Comparison of ENCODE assay signal across 29 mouse cellular contexts in genomic region chr8:125169628-125170027, GRCm38 (mm10).
A peak's percentile ranks its signal among the peaks of the same experiment; 100 is the strongest.
DNase-seq lines count a peak whose midpoint lies in the region; ATAC-seq and TF ChIP-seq lines count a peak whose summit lies in the region.
"Had no signal": no experiment of that assay in that cellular context is flagged by ENCODE, and none has a peak within 500 bp of the region (broad histone marks: within the 10 kb centered on the region; RNA-seq: fewer than 3 reads in every experiment).

No protein-coding gene starts in this region.

- peak; percentile 34; the same call in 1 of the 2 replicates for ATAC-seq in forebrain, embryonic 14.5 days
- ATAC-seq in forebrain, embryonic 11.5 days (replicated peaks; ENCODE audit: low FRiP score), result no peak
- ATAC-seq in midbrain, embryonic 12.5 days (ENCODE audit: low FRiP score, low read depth), result no peak
- no peak for ATAC-seq in midbrain, embryonic 16.5 days
- ATAC-seq in lung, postnatal 0 days, result peak; percentile 79
- no peak for ATAC-seq in heart, embryonic 11.5 days (replicated peaks; ENCODE audit: insufficient number of reproducible peaks, low FRiP score, low TSS enrichment)
- ATAC-seq: CD4-positive, CD25-positive, alpha-beta regulatory T cell, adult 4 months; hindbrain, embryonic 16.5 days; intestine, embryonic 16.5 days had no signal

- no peak overlapping the region for H3K4me3 ChIP-seq in forebrain, embryonic 14.5 days (ENCODE audit: low read depth, low read length)
- no peak overlapping the region for H3K4me3 ChIP-seq in forebrain, embryonic 11.5 days (ENCODE audit: low read depth, low read length)
- H3K4me3 ChIP-seq in midbrain, embryonic 12.5 days, result no peak overlapping the region
- H3K4me3 ChIP-seq in midbrain, embryonic 16.5 days (ENCODE audit: low read depth, low read length), result no peak overlapping the region
- H3K4me3 ChIP-seq in lung, postnatal 0 days (ENCODE audit: low read depth, low read length), result no peak overlapping the region
- no peak overlapping the region for H3K4me3 ChIP-seq in heart, embryonic 11.5 days (ENCODE audit: low read depth, low read length)
- H3K4me3 ChIP-seq: heart, embryonic 10.5 days; limb, embryonic 10.5 days; limb, embryonic 15.5 days; liver, embryonic 13.5 days; megakaryocyte, embryonic 14.5 days; neural tube, embryonic 15.5 days had no signal

- no peaks in the 10 kb centered on the region for H3K9me3 ChIP-seq in forebrain, embryonic 14.5 days (replicated peaks; ENCODE audit: control insufficient read depth, low read length)
- no peaks in the 10 kb centered on the region for H3K9me3 ChIP-seq in forebrain, embryonic 11.5 days (ENCODE audit: control insufficient read depth, low read length)
- no peaks in the 10 kb centered on the region for H3K9me3 ChIP-seq in midbrain, embryonic 12.5 days
- H3K9me3 ChIP-seq in midbrain, embryonic 16.5 days (replicated peaks; ENCODE audit: control insufficient read depth, low read length, poor library complexity, severe bottlenecking), result no peaks in the 10 kb centered on the region
- H3K9me3 ChIP-seq in lung, postnatal 0 days (ENCODE audit: low read length), result no peaks in the 10 kb centered on the region
- H3K9me3 ChIP-seq in heart, embryonic 11.5 days (replicated peaks; ENCODE audit: control insufficient read depth, low read length), result no peaks in the 10 kb centered on the region
- H3K9me3 ChIP-seq: heart, embryonic 10.5 days; limb, embryonic 10.5 days; limb, embryonic 15.5 days; liver, embryonic 13.5 days; megakaryocyte, embryonic 14.5 days; neural tube, embryonic 15.5 days had no signal

- H3K9ac ChIP-seq in forebrain, embryonic 14.5 days (ENCODE audit: low read length), result no peak overlapping the region
- H3K9ac ChIP-seq in forebrain, embryonic 11.5 days (ENCODE audit: low read length), result no peak overlapping the region
- no peak overlapping the region for H3K9ac ChIP-seq in midbrain, embryonic 12.5 days (replicated peaks)
- H3K9ac ChIP-seq in midbrain, embryonic 16.5 days (ENCODE audit: low read depth, low read length), result no peak overlapping the region
- no peak overlapping the region for H3K9ac ChIP-seq in lung, postnatal 0 days (replicated peaks; ENCODE audit: low read depth)
- H3K9ac ChIP-seq in heart, embryonic 11.5 days (ENCODE audit: low read depth, low read length), result no peak overlapping the region
- H3K9ac ChIP-seq: limb, embryonic 15.5 days; liver, embryonic 13.5 days; neural tube, embryonic 15.5 days had no signal

- H3K4me1 ChIP-seq in forebrain, embryonic 14.5 days (ENCODE audit: control insufficient read depth, insufficient read depth, low read length), result peaks cover 3% of the 10 kb centered on the region; the same call in 1 of the 2 replicates
- H3K4me1 ChIP-seq in forebrain, embryonic 11.5 days (replicated peaks; ENCODE audit: control insufficient read depth, insufficient read depth, low read length), result no peaks in the 10 kb centered on the region
- H3K4me1 ChIP-seq in midbrain, embryonic 12.5 days, result peaks cover 7% of the 10 kb centered on the region
- H3K4me1 ChIP-seq in midbrain, embryonic 16.5 days (ENCODE audit: control insufficient read depth, insufficient read depth, low read length), result peaks cover 10% of the 10 kb centered on the region; the same call in 1 of the 2 replicates
- no peaks in the 10 kb centered on the region for H3K4me1 ChIP-seq in lung, postnatal 0 days (ENCODE audit: insufficient read depth, low read depth, low read length)
- peaks cover 7% of the 10 kb centered on the region; the same call in 1 of the 2 replicates for H3K4me1 ChIP-seq in heart, embryonic 11.5 days (ENCODE audit: control insufficient read depth, insufficient read depth, low read length)
- H3K4me1 ChIP-seq: liver, embryonic 13.5 days; megakaryocyte, embryonic 14.5 days had no signal

- no peak for TF ChIP-seq CTCF in brain, embryonic 14.5 days (IDR thresholded peaks at IDR 0.05; ENCODE audit: borderline replicate concordance, extremely low read depth, insufficient read depth, insufficient read length)
- no peak for TF ChIP-seq CTCF in lung, postnatal 0 days (IDR thresholded peaks at IDR 0.05)

- no peaks in the 10 kb centered on the region for H3K27me3 ChIP-seq in forebrain, embryonic 14.5 days (replicated peaks; ENCODE audit: control insufficient read depth, insufficient read depth, low read length)
- no peaks in the 10 kb centered on the region for H3K27me3 ChIP-seq in forebrain, embryonic 11.5 days (ENCODE audit: control insufficient read depth, insufficient read depth, low read length)
- H3K27me3 ChIP-seq in midbrain, embryonic 12.5 days, result peaks cover 22% of the 10 kb centered on the region
- H3K27me3 ChIP-seq in midbrain, embryonic 16.5 days (ENCODE audit: control insufficient read depth, insufficient read depth, low read depth, low read length), result peaks cover 3% of the 10 kb centered on the region; the same call in 1 of the 2 replicates
- H3K27me3 ChIP-seq in lung, postnatal 0 days (replicated peaks; ENCODE audit: insufficient read depth, low read length), result no peaks in the 10 kb centered on the region
- H3K27me3 ChIP-seq in heart, embryonic 11.5 days (ENCODE audit: control insufficient read depth, insufficient read depth, low read length), result no peaks in the 10 kb centered on the region
- H3K27me3 ChIP-seq: liver, embryonic 13.5 days; neural tube, embryonic 15.5 days had no signal

- H3K27ac ChIP-seq in forebrain, embryonic 14.5 days (ENCODE audit: low read depth, low read length), result peak overlapping the region; percentile 58; the same call in 1 of the 2 replicates
- no peak overlapping the region for H3K27ac ChIP-seq in forebrain, embryonic 11.5 days (ENCODE audit: low read depth, low read length)
- peak overlapping the region; percentile 27; the same call in 1 of the 2 replicates for H3K27ac ChIP-seq in midbrain, embryonic 12.5 days (replicated peaks)
- H3K27ac ChIP-seq in midbrain, embryonic 16.5 days (ENCODE audit: low read length), result no peak overlapping the region
- H3K27ac ChIP-seq in lung, postnatal 0 days (ENCODE audit: low read length), result 0 out of 2 replicates have a peak overlapping the region, but pooled peaks have one; percentile 2
- H3K27ac ChIP-seq in heart, embryonic 11.5 days (ENCODE audit: low read depth, low read length), result no peak overlapping the region
- H3K27ac ChIP-seq: heart, embryonic 10.5 days; limb, embryonic 10.5 days; limb, embryonic 15.5 days; liver, embryonic 13.5 days; neural tube, embryonic 15.5 days had no signal

- TF ChIP-seq POLR2A in brain, embryonic 14.5 days (IDR thresholded peaks at IDR 0.05; ENCODE audit: borderline replicate concordance, extremely low read depth, insufficient read depth, insufficient read length, poor library complexity, severe bottlenecking), result no peak

- 24% methylated on average over 3 of the region's 3 CpGs for WGBS in forebrain, embryonic 14.5 days
- WGBS in forebrain, embryonic 11.5 days, result 44% methylated on average over 3 of the region's 3 CpGs
- WGBS in midbrain, embryonic 12.5 days, result 27% methylated on average over 3 of the region's 3 CpGs
- 25% methylated on average over 3 of the region's 3 CpGs for WGBS in midbrain, embryonic 16.5 days
- WGBS in lung, postnatal 0 days, result 49% methylated on average over 3 of the region's 3 CpGs
- WGBS in heart, embryonic 11.5 days (ENCODE audit: insufficient replicate concordance), result 53% methylated on average over 3 of the region's 3 CpGs

- peak; percentile 73 for TF ChIP-seq EP300 in lung, postnatal 0 days (IDR thresholded peaks at IDR 0.05)

- no peaks in the 10 kb centered on the region for H3K36me3 ChIP-seq in forebrain, embryonic 14.5 days (ENCODE audit: control insufficient read depth, insufficient read depth, low read length)
- H3K36me3 ChIP-seq in forebrain, embryonic 11.5 days (ENCODE audit: control insufficient read depth, insufficient read depth, low read length), result no peaks in the 10 kb centered on the region
- H3K36me3 ChIP-seq in midbrain, embryonic 12.5 days, result no peaks in the 10 kb centered on the region
- no peaks in the 10 kb centered on the region for H3K36me3 ChIP-seq in midbrain, embryonic 16.5 days (ENCODE audit: control insufficient read depth, insufficient read depth, low read length)
- no peaks in the 10 kb centered on the region for H3K36me3 ChIP-seq in lung, postnatal 0 days (ENCODE audit: insufficient read depth, low read length)
- no peaks in the 10 kb centered on the region for H3K36me3 ChIP-seq in heart, embryonic 11.5 days (ENCODE audit: control insufficient read depth, insufficient read depth, low read length)
- H3K36me3 ChIP-seq: heart, embryonic 10.5 days; limb, embryonic 10.5 days; limb, embryonic 15.5 days; liver, embryonic 13.5 days; neural tube, embryonic 15.5 days had no signal

- H3K4me2 ChIP-seq in forebrain, embryonic 14.5 days (ENCODE audit: low read length), result no peak overlapping the region
- H3K4me2 ChIP-seq in forebrain, embryonic 11.5 days (ENCODE audit: low read depth, low read length, severe bottlenecking), result no peak overlapping the region
- H3K4me2 ChIP-seq in midbrain, embryonic 12.5 days (replicated peaks), result no peak overlapping the region
- no peak overlapping the region for H3K4me2 ChIP-seq in midbrain, embryonic 16.5 days (ENCODE audit: low read length)
- H3K4me2 ChIP-seq in lung, postnatal 0 days (replicated peaks; ENCODE audit: low read depth, low read length), result no peak overlapping the region
- no peak overlapping the region for H3K4me2 ChIP-seq in heart, embryonic 11.5 days
- H3K4me2 ChIP-seq: limb, embryonic 15.5 days; liver, embryonic 13.5 days; neural tube, embryonic 15.5 days had no signal

- DNase-seq in forebrain, embryonic 14.5 days (ENCODE audit: low spot score), result peak; percentile 60
- DNase-seq in forebrain, embryonic 11.5 days (ENCODE audit: low spot score), result no peak
- peak; percentile 75 for DNase-seq in brain, embryonic 14.5 days (ENCODE audit: low read depth)
- DNase-seq in lung, postnatal 0 days (ENCODE audit: low spot score), result peak; percentile 86
- no peak for DNase-seq in heart, postnatal 25 days (ENCODE audit: low spot score)
- DNase-seq: adrenal gland, postnatal 36 days; cerebellum, adult 2 months; cerebellum, postnatal 14 days; gastrocnemius, postnatal 25 days; heart, adult 11 months; heart, postnatal 4 days; kidney, adult 9 months; kidney, postnatal 10 days; layer of hippocampus, adult 9-11 months; liver, embryonic 13.5 days; retina, postnatal 1 day; right cerebral cortex, postnatal 14 days; thymus, postnatal 4 days had no signal

- intact Hi-C loops in heart, postnatal 25 days (cut with DNase I), result loop anchor here (5.0 kb wide), 3 partner anchors 42 to 698 kb away; no protein-coding TSS in a partner anchor

Comparison
In these comparisons a context has a peak if more than half of its experiments do, and no peak if none do; other contexts are left out.
1. ATAC-seq: peak in forebrain, embryonic 14.5 days (single experiment) and lung, postnatal 0 days (single experiment); none in forebrain, embryonic 11.5 days (single experiment), midbrain, embryonic 12.5 days (single experiment), midbrain, embryonic 16.5 days (single experiment) and heart, embryonic 11.5 days (single experiment).
2. DNase-seq: peak in forebrain, embryonic 14.5 days (single experiment), brain, embryonic 14.5 days (single experiment) and lung, postnatal 0 days (single experiment); none in forebrain, embryonic 11.5 days (single experiment) and heart, postnatal 25 days (single experiment).
3. H3K27ac ChIP-seq: peak in forebrain, embryonic 14.5 days (single experiment), midbrain, embryonic 12.5 days (single experiment) and lung, postnatal 0 days (single experiment); none in forebrain, embryonic 11.5 days (single experiment), midbrain, embryonic 16.5 days (single experiment) and heart, embryonic 11.5 days (single experiment).